Mouse (Mus musculus) heart, adult 2 months (tissue): ENCODE measurements around the gene Noct. TPM values are rescaled to one million over a fixed set of nuclear protein-coding genes. Genes with fewer than 3 reads are reported as not detected.
"Not testable (repeated sequence)": the region's sequence is repeated elsewhere in the genome, so short reads cannot be mapped to it uniquely, and the experiment has no call there.

ENCODE experiments used
- DNase-seq, 2 experiments: peaks; one replicate each; pipeline ENCODE4 v3.0.0; 2021
- H3K27ac ChIP-seq: fragments of 200-600 bp; 2 replicates; pipeline ENCODE4 v1.8.1; 2022
- H3K27me3 ChIP-seq: fragments of 200-500 bp; 2 replicates; pipeline ENCODE4 v1.6.1; 2012; ENCODE audit warnings: mild to moderate bottlenecking, low read length, inconsistent platforms, mixed read lengths; ENCODE audit not compliant: control insufficient read depth, insufficient read depth
- H3K36me3 ChIP-seq: fragments of 200-500 bp; 2 replicates; pipeline ENCODE4 v1.6.1; 2012; ENCODE audit warnings: low read length, inconsistent platforms; ENCODE audit not compliant: control insufficient read depth, insufficient read depth
- H3K4me1 ChIP-seq: fragments of 200-500 bp; 2 replicates; pipeline ENCODE4 v1.6.1; 2011; ENCODE audit warnings: low read length; ENCODE audit not compliant: control insufficient read depth, insufficient read depth
- H3K4me3 ChIP-seq: fragments of 200-600 bp; 2 replicates; pipeline ENCODE4 v1.8.1; 2022
- H3K79me2 ChIP-seq: fragments of 200-500 bp; replicated peaks from 2 replicates; pipeline ENCODE4 v1.6.1; 2012; ENCODE audit warnings: mild to moderate bottlenecking, inconsistent platforms, low read length, moderate library complexity, mixed read lengths; ENCODE audit not compliant: control insufficient read depth, insufficient read depth
- H3K9ac ChIP-seq: fragments of 200-500 bp; 2 replicates; pipeline ENCODE4 v1.6.1; 2012; ENCODE audit warnings: low read depth, mild to moderate bottlenecking, control low read depth, inconsistent platforms, low read length, mixed read lengths
- CTCF ChIP-seq: fragments of 200-600 bp; IDR thresholded peaks from 2 replicates; pipeline ENCODE4 v1.8.1; 2022; ENCODE audit warnings: antibody characterized with exemption, mild to moderate bottlenecking, moderate library complexity
- EP300 ChIP-seq: fragments of 200-500 bp; IDR thresholded peaks from 2 replicates; pipeline ENCODE4 v1.6.1; 2011; ENCODE audit warnings: low read depth, low read length, control low read depth; ENCODE audit not compliant: insufficient read depth
- POLR2A ChIP-seq: fragments of 200-500 bp; IDR thresholded peaks from 2 replicates; pipeline ENCODE4 v1.6.1; 2011; ENCODE audit warnings: mild to moderate bottlenecking, low read depth, low read length, control low read depth; ENCODE audit not compliant: insufficient read depth
- WGBS: fragments of 180-500 bp; shearing (Covaris S2); methylation state at CpG from one replicate; pipeline ENCODE4 v1.1.7; 2018; 5-methylcytosine and 5-hydroxymethylcytosine counted together
- intact Hi-C: fragments of 180-260 bp; cut with DNase I; formaldehyde crosslinking; loops from one replicate; pipeline ENCODE4 v1.15.1; 2025
- polyA plus RNA-seq: library from polyadenylated mRNA; depleted of rRNA; stranded (reverse); fragments of >200 nt; gene quantifications from 2 replicates; pipeline ENCODE4 v1.2.3, GENCODE M21; 2012
- total RNA-seq, 2 experiments: library from RNA; stranded (reverse); gene quantifications; 2 replicates each; pipeline ENCODE4 v1.2.3; 2021

Noct gene
- total and polyA plus RNA-seq, 3 experiments: 23.2 to 45.1 (median 39.4) TPM

DNA sequence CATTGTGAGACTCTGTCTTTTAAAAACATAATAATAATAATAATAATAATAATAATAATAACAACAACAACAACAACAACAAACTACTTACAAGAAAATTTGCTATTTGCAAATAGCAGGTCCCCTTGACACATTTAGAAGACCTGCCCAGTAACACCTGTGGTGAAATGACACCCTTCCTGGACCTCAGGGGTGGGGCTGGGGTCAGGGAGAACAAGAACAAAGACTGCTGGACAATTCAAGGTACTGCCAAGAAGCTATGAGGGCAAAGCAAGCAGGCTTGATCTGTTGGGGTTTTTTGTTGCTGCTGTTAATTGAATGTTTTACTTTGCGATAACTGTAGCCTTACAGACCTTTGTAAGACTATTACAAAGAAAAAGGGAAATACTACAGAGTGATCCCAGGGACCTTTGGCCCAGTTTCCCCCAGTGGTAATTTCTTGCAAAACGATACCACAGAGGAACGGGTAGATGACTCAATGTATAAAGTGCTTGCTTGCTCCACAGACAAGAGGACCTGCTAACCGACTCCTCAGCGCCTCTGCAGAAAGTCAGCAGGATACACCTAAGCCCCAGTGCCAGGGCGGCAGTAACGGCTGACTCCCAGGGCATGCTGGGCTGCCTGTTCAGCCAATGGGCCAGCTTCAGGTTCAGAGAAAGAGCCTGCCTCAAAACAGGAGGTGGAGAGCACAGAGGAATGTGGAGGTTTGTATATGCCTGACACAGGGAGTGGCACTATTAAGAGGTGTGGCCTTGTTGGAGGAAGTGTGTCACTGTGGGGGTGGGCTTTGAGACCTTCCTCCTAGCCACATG lies 14.5 kb upstream of the Noct start:
- intact Hi-C loops: no loop called here
- TF ChIP-seq POLR2A (no peak), CTCF (no peak), EP300 (no peak)

GRCm38 (mm10) chr3:51210485-51210884 lies 13.8 kb upstream of the Noct start:
- H3K9ac ChIP-seq: no peak overlapping the region
- no peaks in the 10 kb centered on the region for H3K36me3 ChIP-seq
- intact Hi-C loops: no loop called here
- no peaks in the 10 kb centered on the region for H3K79me2 ChIP-seq
- no peaks in the 10 kb centered on the region for H3K4me1 ChIP-seq
- H3K27me3 ChIP-seq: no peaks in the 10 kb centered on the region
- TF ChIP-seq CTCF (no peak), POLR2A (no peak), EP300 (no peak)
- no peak for DNase-seq
- WGBS: 100% methylated on average over 3 of the region's 3 CpGs
- H3K27ac ChIP-seq: no peak overlapping the region
- H3K4me3 ChIP-seq: no peak overlapping the region

More for the DNA sequence above, 14.5 kb upstream of the Noct start:
- no peak for DNase-seq
- H3K27me3 ChIP-seq: no peaks in the 10 kb centered on the region
- H3K4me1 ChIP-seq: no peaks in the 10 kb centered on the region
- no peaks in the 10 kb centered on the region for H3K36me3 ChIP-seq
- WGBS: 84% methylated on average over 7 of the region's 7 CpGs
- no peak overlapping the region for H3K9ac ChIP-seq
- H3K79me2 ChIP-seq: no peaks in the 10 kb centered on the region
- no peak overlapping the region for H3K4me3 ChIP-seq
- H3K27ac ChIP-seq: no peak overlapping the region

- no peaks in the 10 kb centered on the region for H3K79me2 ChIP-seq
- H3K27me3 ChIP-seq: no peaks in the 10 kb centered on the region
- 92% methylated on average over 3 of the region's 3 CpGs for WGBS
- no peak overlapping the region for H3K27ac ChIP-seq
- TF ChIP-seq CTCF (no peak), POLR2A (no peak), EP300 (no peak)
- DNase-seq: no peak
- H3K9ac ChIP-seq: no peak overlapping the region
- intact Hi-C loops: no loop called here
- no peak overlapping the region for H3K4me3 ChIP-seq
- no peaks in the 10 kb centered on the region for H3K36me3 ChIP-seq
- no peaks in the 10 kb centered on the region for H3K4me1 ChIP-seq
Observed at GRCm38 (mm10) chr3:51213111-51213510, 11.1 kb upstream of the Noct start.

GRCm38 (mm10) chr3:51215681-51216080 lies 8.6 kb upstream of the Noct start:
- 68% methylated on average over 6 of the region's 6 CpGs for WGBS

GRCm38 (mm10) chr3:51216351-51216750 lies 7.9 kb upstream of the Noct start:
- H3K4me3 ChIP-seq, H3K27ac ChIP-seq, intact Hi-C loops, H3K4me1 ChIP-seq, DNase-seq, H3K9ac ChIP-seq, H3K27me3 ChIP-seq, H3K79me2 ChIP-seq, H3K36me3 ChIP-seq: not testable (repeated sequence)
- WGBS: 86% methylated on average over 7 of the region's 10 CpGs

More at GRCm38 (mm10) chr3:51215681-51216080, 8.6 kb upstream of the Noct start:
- intact Hi-C loops: no loop called here
- no peak for DNase-seq
- no peaks in the 10 kb centered on the region for H3K4me1 ChIP-seq
- H3K79me2 ChIP-seq: no peaks in the 10 kb centered on the region
- no peaks in the 10 kb centered on the region for H3K36me3 ChIP-seq
- H3K4me3 ChIP-seq: no peak overlapping the region
- no peak overlapping the region for H3K9ac ChIP-seq
- TF ChIP-seq POLR2A (no peak), EP300 (no peak), CTCF (no peak)
- no peaks in the 10 kb centered on the region for H3K27me3 ChIP-seq
- no peak overlapping the region for H3K27ac ChIP-seq

- H3K27ac ChIP-seq, H3K9ac ChIP-seq, H3K4me1 ChIP-seq, intact Hi-C loops, DNase-seq, H3K27me3 ChIP-seq, H3K4me3 ChIP-seq, H3K79me2 ChIP-seq, H3K36me3 ChIP-seq: not testable (repeated sequence)
- WGBS: 94% methylated on average over 6 of the region's 6 CpGs
Observed at GRCm38 (mm10) chr3:51218385-51218784, 5.9 kb upstream of the Noct start.
